Mouse (Mus musculus) heart, adult 18-20 months (tissue): Measurements from ENCODE around the gene Olfr805. TPM values are rescaled to one million over a fixed set of nuclear protein-coding genes. Genes with fewer than 3 reads are reported as not detected.

ENCODE experiments used
- DNase-seq, 2 experiments: peaks; one replicate each; pipeline ENCODE4 v3.0.0; 2021 to 2022; ENCODE audit warnings: mixed read lengths in 1 of 2
- long read RNA-seq, 2 experiments: library from polyadenylated mRNA; stranded (forward); transcript quantifications; one replicate each; pipeline ENCODE4 v2.0.0; 2021
- microRNA-seq, 2 experiments: library from miRNA; unstranded; fragments of <30 nt; microRNA quantifications; one replicate each; pipeline ENCODE4 v1.2.0; 2022
- total RNA-seq, 2 experiments: library from RNA; stranded (reverse); gene quantifications; 2 replicates each; pipeline ENCODE4 v1.2.3; 2021

Olfr805 gene
- not detected for total RNA-seq
- long read RNA-seq, experiment 1: 0 reads
- long read RNA-seq, experiment 2: 0 reads

DNA sequence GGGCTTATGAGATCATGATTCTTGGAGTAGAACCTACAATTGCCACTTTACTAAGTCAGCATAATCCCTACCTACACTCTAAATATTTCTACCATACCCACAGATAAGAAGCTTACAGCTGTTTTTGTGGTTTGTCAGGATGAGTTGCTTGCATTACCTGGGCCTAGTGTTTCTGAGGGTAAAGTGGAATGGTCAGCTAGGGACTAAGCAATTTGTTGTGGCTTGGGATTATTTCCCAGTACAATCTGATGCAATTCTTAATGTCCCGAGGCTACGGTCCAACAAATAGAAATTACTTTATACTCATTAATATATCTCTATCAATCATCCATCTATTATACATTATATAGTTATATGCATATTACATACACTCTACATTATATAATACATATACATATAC is at the start of gene Olfr805:
Olfr805 (minus strand) TSS at position 101 of the 400 bp plus-strand sequence.
- no peak for DNase-seq

DNA sequence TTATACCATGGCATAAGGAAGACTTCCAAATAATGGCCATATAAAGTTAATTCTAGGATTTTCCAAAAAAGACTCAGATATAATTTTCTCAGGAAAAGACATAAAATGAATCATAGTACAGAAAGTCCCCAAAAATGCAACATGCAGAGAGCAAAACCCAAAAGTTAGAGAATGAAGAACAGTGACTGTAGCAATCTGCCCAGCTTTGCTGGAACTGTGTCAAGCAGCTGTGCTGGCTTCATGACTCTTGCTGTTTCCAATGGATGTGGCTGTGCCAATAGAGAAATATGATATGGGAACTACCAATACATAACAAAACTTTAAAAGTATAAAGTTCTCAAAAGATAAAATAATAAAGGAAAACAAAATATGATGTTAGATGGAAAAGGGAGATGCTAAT is 48.9 kb upstream of the Olfr805 start:
- no peak for DNase-seq

DNA sequence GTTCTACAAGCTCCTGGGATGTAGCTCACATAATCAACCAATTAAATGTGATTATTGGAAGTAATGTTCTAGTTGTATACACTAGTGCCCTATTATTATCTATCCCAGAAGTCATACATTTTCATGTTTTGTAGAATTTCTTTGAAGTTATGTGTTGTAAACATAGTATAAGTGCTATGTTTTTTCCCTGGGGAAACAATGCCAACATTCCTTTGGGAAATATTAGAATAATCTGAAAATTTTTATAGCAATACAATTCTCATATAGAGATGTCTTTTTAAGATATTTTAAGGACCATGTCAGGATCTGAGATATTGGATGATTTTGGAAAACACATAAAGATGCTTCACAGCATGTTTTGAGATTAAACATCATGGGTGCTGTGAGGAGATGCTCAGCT is 45.2 kb upstream of the Olfr805 start, which contains the start of gene Olfr809:
Olfr809 (plus strand) TSS at position 301 of the 400 bp plus-strand sequence.
- DNase-seq: no peak

DNA sequence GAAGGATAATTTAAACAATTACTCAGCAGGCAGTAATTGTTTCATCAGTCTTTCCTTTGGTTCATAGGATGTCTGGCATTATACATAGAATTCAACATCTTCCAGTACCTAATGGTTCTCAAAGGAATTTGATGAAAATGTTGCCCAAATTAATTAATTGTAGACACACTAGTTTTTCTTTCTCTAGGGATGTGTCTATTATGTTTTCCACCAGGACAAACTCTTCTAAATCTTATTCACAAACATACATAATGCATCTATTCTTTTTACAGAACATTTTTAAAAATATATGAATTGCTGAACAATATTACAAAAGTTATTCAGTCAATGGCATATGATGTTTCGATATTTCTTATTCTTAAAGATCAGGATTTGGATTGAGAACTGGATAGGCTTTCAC is 36.0 kb upstream of the Olfr805 start, which contains the start of gene Olfr808:
Olfr808 (plus strand) TSS at position 301 of the 400 bp plus-strand sequence.
- no peak for DNase-seq

DNA sequence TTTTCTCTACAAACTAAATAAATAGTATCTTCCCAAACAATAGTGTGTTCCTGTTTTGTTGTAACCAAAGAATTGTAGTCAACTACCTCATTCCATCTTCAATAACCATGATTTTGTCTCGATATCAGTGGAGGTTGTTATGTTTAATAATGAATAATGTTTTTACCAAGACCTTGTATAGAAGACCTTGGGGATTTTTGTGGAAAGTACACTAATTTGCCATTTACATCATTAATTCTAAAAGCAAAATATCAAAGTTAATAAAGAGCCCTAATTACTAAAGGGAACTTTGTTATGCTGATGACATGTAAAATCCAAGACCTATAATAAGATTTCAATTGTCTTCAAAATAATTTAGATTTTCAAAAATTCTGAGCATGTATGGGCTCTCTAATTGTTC is 28.5 kb upstream of the Olfr805 start, which contains the start of gene Olfr807:
Olfr807 (minus strand) TSS at position 101 of the 400 bp plus-strand sequence.
- no peak for DNase-seq

DNA sequence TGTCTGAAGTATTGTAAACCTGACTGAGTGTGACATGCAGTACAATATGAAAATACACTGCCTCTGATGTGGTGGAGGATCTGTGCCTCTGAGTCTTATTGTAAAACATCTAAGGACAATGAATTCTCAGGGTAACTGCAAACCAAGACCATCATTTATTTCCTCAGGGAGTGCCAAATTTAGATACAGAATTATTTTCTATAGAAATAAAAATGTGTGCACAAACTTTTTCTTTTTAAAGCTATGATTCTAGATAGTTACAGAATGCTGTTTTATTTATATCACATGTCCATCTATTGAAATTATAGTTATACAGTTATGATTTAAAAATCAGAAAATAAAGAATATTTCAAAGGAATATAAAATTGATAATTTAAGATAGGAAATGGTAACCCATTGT is 12.6 kb upstream of the Olfr805 start, which contains the start of gene Olfr806:
Olfr806 (minus strand) TSS at position 101 of the 400 bp plus-strand sequence.
- DNase-seq: no peak

DNA sequence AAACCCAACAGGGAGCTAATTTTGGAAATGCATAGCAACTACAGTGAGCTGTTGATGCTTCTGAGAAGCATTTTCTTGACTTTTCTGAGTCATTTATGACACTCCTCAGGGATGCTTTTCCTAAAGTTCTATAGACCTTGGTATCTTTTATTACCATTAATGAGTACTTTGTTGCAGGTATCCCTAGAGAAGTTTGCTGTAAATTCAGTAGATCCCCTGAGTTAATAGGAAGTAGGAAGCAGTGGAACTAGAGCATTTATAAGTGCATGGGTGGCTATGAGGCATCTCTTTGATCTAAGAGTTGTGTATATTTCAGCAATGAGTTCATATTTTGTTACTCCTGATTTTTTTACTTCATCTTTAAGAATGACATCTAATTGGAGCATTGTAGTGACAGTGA is 26.3 kb downstream of the Olfr805 start, which contains the start of gene Olfr804:
Olfr804 (plus strand) TSS at position 301 of the 400 bp plus-strand sequence.
- DNase-seq: no peak

DNA sequence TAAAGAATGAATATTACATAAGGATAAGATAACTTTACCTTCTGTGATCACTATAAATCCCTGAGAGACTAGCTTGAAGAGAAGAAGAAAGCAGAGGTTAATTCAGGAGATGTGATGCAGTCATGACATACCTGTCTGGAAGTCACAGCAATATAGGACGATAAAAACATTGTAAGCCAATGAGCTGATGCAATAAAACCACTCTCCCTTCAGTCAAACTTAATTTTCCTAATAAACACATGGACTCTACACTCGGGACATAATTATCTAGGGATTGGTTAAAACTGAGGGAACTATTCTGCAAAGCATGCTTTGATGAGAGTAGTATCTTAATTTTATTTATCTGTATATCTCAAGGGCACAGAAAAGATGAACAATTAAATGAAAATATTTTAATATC is 35.0 kb downstream of the Olfr805 start, which contains the start of gene Olfr803:
Olfr803 (minus strand) TSS at position 101 of the 400 bp plus-strand sequence.
- DNase-seq: no peak

DNA sequence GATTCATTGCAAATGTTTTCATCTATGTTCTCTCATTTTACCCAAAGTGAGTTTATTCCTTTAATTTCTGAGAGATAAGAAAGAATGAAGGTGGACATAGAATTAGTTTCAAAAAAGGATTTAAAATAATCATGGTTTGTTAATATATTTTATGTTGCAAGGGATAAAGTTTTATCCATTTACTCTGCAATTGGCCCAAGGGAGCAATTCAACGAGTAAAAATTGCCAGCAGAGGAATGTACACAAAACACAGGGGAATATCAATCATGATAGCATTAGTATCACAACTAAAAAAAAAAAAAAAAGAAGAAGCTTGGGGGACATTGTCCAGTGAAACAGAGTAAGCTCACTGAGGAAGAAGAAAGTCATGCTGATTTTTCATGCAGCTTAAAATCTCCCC is 41.1 kb downstream of the Olfr805 start, which contains the start of gene Olfr802:
Olfr802 (minus strand) TSS at position 101 of the 400 bp plus-strand sequence.
- no peak for DNase-seq

DNA sequence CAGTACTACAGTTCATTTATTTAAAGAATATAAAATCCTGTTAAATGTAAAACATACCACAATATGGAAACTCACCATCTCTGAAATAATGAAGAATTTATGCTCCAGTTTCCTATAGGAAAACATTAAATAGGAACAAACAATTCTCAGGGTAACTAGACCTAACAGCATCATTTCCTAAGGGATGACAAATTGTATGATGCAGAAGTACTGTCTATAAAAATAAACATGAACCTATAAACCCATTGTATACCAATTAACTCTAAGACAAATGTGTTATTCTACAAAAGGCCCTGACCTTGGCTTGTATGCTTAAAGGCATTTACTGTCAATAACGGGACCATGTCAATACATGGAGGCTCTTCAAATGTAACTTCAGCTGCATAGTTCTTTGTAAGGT is 55.4 kb downstream of the Olfr805 start, which contains the start of gene Olfr801:
Olfr801 (minus strand) TSS at position 101 of the 400 bp plus-strand sequence.
- DNase-seq: no peak

Small RNA genes within 50 kb of the gene (microRNA-seq; reads per million reads assigned to microRNA genes)
- gene Gm24485: 0 reads per million in 2 experiments

Other genes with a start within 250 kb of the Olfr805 start
- gene Olfr789, start 244.6 kb downstream of the Olfr805 start, total RNA-seq: not detected
- not detected for gene Olfr790, start 230.9 kb downstream of the Olfr805 start, total RNA-seq
- not detected for gene Olfr791, start 207.6 kb downstream of the Olfr805 start, total RNA-seq
- not detected for gene Olfr792, start 190.2 kb downstream of the Olfr805 start, total RNA-seq
- gene Olfr794, start 161.7 kb downstream of the Olfr805 start, total RNA-seq: not detected
- not detected for gene Olfr796, start 116.8 kb downstream of the Olfr805 start, total RNA-seq
- not detected for gene Olfr798, start 101.4 kb downstream of the Olfr805 start, total RNA-seq
- gene Olfr799, start 91.9 kb downstream of the Olfr805 start, total RNA-seq: not detected
- gene Olfr800, start 71.7 kb downstream of the Olfr805 start, total RNA-seq: not detected
- not detected for gene Olfr801, start 55.5 kb downstream of the Olfr805 start, total RNA-seq
- gene Olfr802, start 41.2 kb downstream of the Olfr805 start, total RNA-seq: not detected
- not detected for gene Olfr803, start 35.1 kb downstream of the Olfr805 start, total RNA-seq
- not detected for gene Olfr804, start 26.2 kb downstream of the Olfr805 start, total RNA-seq
- gene Olfr806, start 12.5 kb upstream of the Olfr805 start, total RNA-seq: not detected
- not detected for gene Olfr807, start 28.4 kb upstream of the Olfr805 start, total RNA-seq
- gene Olfr808, start 36.1 kb upstream of the Olfr805 start, total RNA-seq: not detected
- gene Olfr809, start 45.3 kb upstream of the Olfr805 start, total RNA-seq: not detected
- gene Olfr810, start 65.5 kb upstream of the Olfr805 start, total RNA-seq: not detected
- gene Olfr811, start 75.0 kb upstream of the Olfr805 start, total RNA-seq: not detected
- gene Olfr812, start 116.7 kb upstream of the Olfr805 start, total RNA-seq: not detected
- not detected for gene Olfr813, start 126.0 kb upstream of the Olfr805 start, total RNA-seq
- gene Olfr814, start 150.5 kb upstream of the Olfr805 start, total RNA-seq: not detected
- gene Olfr815, start 176.5 kb upstream of the Olfr805 start, total RNA-seq: not detected
- not detected for gene Olfr816, start 186.2 kb upstream of the Olfr805 start, total RNA-seq
- gene Olfr818, start 219.7 kb upstream of the Olfr805 start, total RNA-seq: not detected
- gene Olfr819, start 237.9 kb upstream of the Olfr805 start, total RNA-seq: not detected
- gene Olfr247, start 246.8 kb upstream of the Olfr805 start, total RNA-seq: not detected